In genomic region chr1:168429856-168430644, GRCm38 (mm10) we compare ENCODE assay signal across 9 mouse cellular contexts. TPM values are rescaled to one million over a fixed set of nuclear protein-coding genes. Genes with fewer than 3 reads are reported as not detected.
A peak's percentile ranks its signal among the peaks of the same experiment; 100 is the strongest.
DNase-seq lines count a peak whose midpoint lies in the region; ATAC-seq and TF ChIP-seq lines count a peak whose summit lies in the region.
"Had no signal": no experiment of that assay in that cellular context is flagged by ENCODE, and none has a peak within 500 bp of the region (broad histone marks: within the 10 kb centered on the region; RNA-seq: fewer than 3 reads in every experiment).

No protein-coding gene starts in this region.

- H3K9ac ChIP-seq in kidney, embryonic 15.5 days, result peak overlapping the region; percentile 97
- H3K9ac ChIP-seq in embryonic facial prominence, embryonic 15.5 days, result peak overlapping the region; percentile 90
- H3K9ac ChIP-seq in intestine, postnatal 0 days (ENCODE audit: low read depth, low read length), result no peak overlapping the region; the same call in 1 of the 2 replicates
- peak overlapping the region; percentile 96 for H3K9ac ChIP-seq in neural tube, embryonic 12.5 days

- H3K4me3 ChIP-seq in kidney, embryonic 15.5 days (replicated peaks), result peak overlapping the region; percentile 88
- peak overlapping the region; percentile 83 for H3K4me3 ChIP-seq in embryonic facial prominence, embryonic 15.5 days (replicated peaks)
- peak overlapping the region; percentile 87 for H3K4me3 ChIP-seq in intestine, postnatal 0 days (ENCODE audit: low read depth, low read length)
- peak overlapping the region; percentile 87 for H3K4me3 ChIP-seq in neural tube, embryonic 12.5 days

- no peak for TF ChIP-seq CTCF in intestine, postnatal 0 days (IDR thresholded peaks at IDR 0.05; ENCODE audit: low read depth)

- peaks cover 20% of the 10 kb centered on the region for H3K4me1 ChIP-seq in kidney, embryonic 15.5 days
- peaks cover 33% of the 10 kb centered on the region for H3K4me1 ChIP-seq in embryonic facial prominence, embryonic 15.5 days
- no peaks in the 10 kb centered on the region; the same call in 1 of the 2 replicates for H3K4me1 ChIP-seq in intestine, postnatal 0 days (replicated peaks; ENCODE audit: control insufficient read depth, insufficient read depth, low read length)
- H3K4me1 ChIP-seq in neural tube, embryonic 12.5 days, result peaks cover 32% of the 10 kb centered on the region

- H3K9me3 ChIP-seq in kidney, embryonic 15.5 days (replicated peaks), result no peaks in the 10 kb centered on the region
- H3K9me3 ChIP-seq in embryonic facial prominence, embryonic 15.5 days (replicated peaks), result no peaks in the 10 kb centered on the region
- H3K9me3 ChIP-seq in intestine, postnatal 0 days (ENCODE audit: control insufficient read depth), result no peaks in the 10 kb centered on the region
- no peaks in the 10 kb centered on the region for H3K9me3 ChIP-seq in neural tube, embryonic 12.5 days

- no peak for ATAC-seq in kidney, embryonic 15.5 days (replicated peaks; ENCODE audit: low FRiP score)
- no peak for ATAC-seq in embryonic facial prominence, embryonic 15.5 days (ENCODE audit: insufficient number of reproducible peaks, low FRiP score, low TSS enrichment, low read depth)
- no peak for ATAC-seq in intestine, postnatal 0 days
- ATAC-seq in neural tube, embryonic 12.5 days (ENCODE audit: low FRiP score, low read depth), result no peak
- no peak for ATAC-seq in erythroblast, adult 5-6 weeks (replicated peaks; ENCODE audit: low FRiP score, poor library complexity, severe bottlenecking)

- no peaks in the 10 kb centered on the region for H3K27me3 ChIP-seq in kidney, embryonic 15.5 days
- no peaks in the 10 kb centered on the region for H3K27me3 ChIP-seq in embryonic facial prominence, embryonic 15.5 days
- H3K27me3 ChIP-seq in intestine, postnatal 0 days (replicated peaks; ENCODE audit: control insufficient read depth, insufficient read depth, low read length), result no peaks in the 10 kb centered on the region
- H3K27me3 ChIP-seq in neural tube, embryonic 12.5 days (replicated peaks), result no peaks in the 10 kb centered on the region

- peak overlapping the region; percentile 99 for H3K27ac ChIP-seq in kidney, embryonic 15.5 days
- H3K27ac ChIP-seq in embryonic facial prominence, embryonic 15.5 days (replicated peaks), result peak overlapping the region; percentile 63
- H3K27ac ChIP-seq in intestine, postnatal 0 days (ENCODE audit: low read depth, low read length), result no peak overlapping the region
- H3K27ac ChIP-seq in neural tube, embryonic 12.5 days, result no peak overlapping the region

- 1% methylated on average over 5 of the region's 5 CpGs for WGBS in kidney, embryonic 15.5 days
- 3% methylated on average over 5 of the region's 5 CpGs for WGBS in embryonic facial prominence, embryonic 15.5 days
- WGBS in intestine, postnatal 0 days, result 24% methylated on average over 5 of the region's 5 CpGs
- WGBS in neural tube, embryonic 12.5 days, result under 1% methylated on average over 5 of the region's 5 CpGs

- no peaks in the 10 kb centered on the region for H3K36me3 ChIP-seq in kidney, embryonic 15.5 days
- H3K36me3 ChIP-seq in embryonic facial prominence, embryonic 15.5 days, result no peaks in the 10 kb centered on the region
- no peaks in the 10 kb centered on the region for H3K36me3 ChIP-seq in intestine, postnatal 0 days (ENCODE audit: control insufficient read depth, insufficient read depth)
- no peaks in the 10 kb centered on the region for H3K36me3 ChIP-seq in neural tube, embryonic 12.5 days
- H3K36me3 ChIP-seq: G1E had no signal

- no peak for DNase-seq in kidney, adult 11 months
- no peak for DNase-seq in urinary bladder, adult 18-20 months (ENCODE audit: low spot score in 2 of 2)
- no peak for DNase-seq in layer of hippocampus, postnatal 14 days (ENCODE audit: low spot score in 2 of 2)

- peak overlapping the region; percentile 62 for H3K4me2 ChIP-seq in kidney, embryonic 15.5 days
- H3K4me2 ChIP-seq in embryonic facial prominence, embryonic 15.5 days (replicated peaks), result peak overlapping the region; percentile 56
- peak overlapping the region; percentile 83 for H3K4me2 ChIP-seq in intestine, postnatal 0 days (replicated peaks; ENCODE audit: low read depth)
- H3K4me2 ChIP-seq in neural tube, embryonic 12.5 days (replicated peaks), result peak overlapping the region; percentile 72

RNA-seq across cellular contexts. Expression of gene Pbx1, which starts 2.0 kb away (rescaled TPM):
- 81.9 and 84.5 TPM in 2 replicates for polyA plus RNA-seq in kidney, embryonic 15.5 days (2015; fragmentation: Nextera tagmentation; extraction: Ambion mirVana)
- 29.5 and 33.3 TPM in 2 replicates for polyA plus RNA-seq in embryonic facial prominence, embryonic 15.5 days (2015; fragmentation: Nextera tagmentation; extraction: Ambion mirVana)
- polyA plus RNA-seq in intestine, postnatal 0 days (2015; fragmentation: Nextera tagmentation; extraction: Ambion mirVana), result 9.8 and 11.4 TPM in 2 replicates
- polyA plus RNA-seq in neural tube, embryonic 12.5 days (2016; fragmentation: Nextera tagmentation; extraction: Ambion mirVana), result 43.9 and 53.7 TPM in 2 replicates
- 100 to 1,000 TPM; 103 to 106 TPM for total RNA-seq in layer of hippocampus, postnatal 14 days (2021)
- 5.6 and 6.1 TPM in 2 replicates for total RNA-seq in erythroblast, adult 5-6 weeks (2015; ENCODE audit: low replicate concordance)
- 3.2 and 5.2 TPM in 2 replicates for total RNA-seq in erythroblast, adult 5-6 weeks (2017; ENCODE audit: low replicate concordance)
- polyA plus RNA-seq: G1E had no signal

Comparison
In these comparisons a context has a peak if more than half of its experiments do, and no peak if none do; other contexts are left out.
1. H3K27ac ChIP-seq: peak in kidney, embryonic 15.5 days (single experiment) and embryonic facial prominence, embryonic 15.5 days (single experiment); none in intestine, postnatal 0 days (single experiment) and neural tube, embryonic 12.5 days (single experiment).
2. Peak in every context shown above with its lines, with median percentiles within 50 percentile points of each other: H3K4me2 ChIP-seq and H3K4me3 ChIP-seq.